Mouse (Mus musculus): ENCODE measurements around the gene Gsx1. TPM values are rescaled to one million over a fixed set of nuclear protein-coding genes. Genes with fewer than 3 reads are reported as not detected.

The Gsx1 gene
- polyA plus RNA-seq, 1 experiment from 2014 or later, result not detected

- Histone ChIP-seq H3K4me1 (replicated peaks; ENCODE audit: control insufficient read depth, insufficient read depth, low read length) (no peaks in the 10 kb centered on the region), H3K4me2 (replicated peaks; ENCODE audit: low read depth) (no peak overlapping the region), H3K9ac (ENCODE audit: low read depth, low read length) (no peak overlapping the region), H3K9me3 (ENCODE audit: control insufficient read depth) (no peaks in the 10 kb centered on the region), H3K27me3 (replicated peaks; ENCODE audit: control insufficient read depth, insufficient read depth, low read length) (peaks cover 79% of the 10 kb centered on the region), H3K36me3 (ENCODE audit: control insufficient read depth, insufficient read depth) (no peaks in the 10 kb centered on the region), H3K4me3 (ENCODE audit: low read depth, low read length) (no peak overlapping the region), H3K27ac (ENCODE audit: low read depth, low read length) (no peak overlapping the region)
- 2% methylated on average over 24 of the region's 24 CpGs for WGBS
- ATAC-seq, result no peak
- no peak for TF ChIP-seq CTCF (IDR thresholded peaks at IDR 0.05; ENCODE audit: low read depth)
Observed at GRCm38 (mm10) chr5:147191801-147192575, 3.5 kb downstream of the Gsx1 start.

- H3K9ac ChIP-seq (ENCODE audit: low read depth, low read length), result no peak overlapping the region
- 4% methylated on average over 9 of the region's 9 CpGs for WGBS
- H3K4me3 ChIP-seq (ENCODE audit: low read depth, low read length), result no peak overlapping the region
- no peaks in the 10 kb centered on the region for H3K9me3 ChIP-seq (ENCODE audit: control insufficient read depth)
- TF ChIP-seq CTCF (IDR thresholded peaks at IDR 0.05; ENCODE audit: low read depth), result no peak
- peaks cover 73% of the 10 kb centered on the region for H3K27me3 ChIP-seq (replicated peaks; ENCODE audit: control insufficient read depth, insufficient read depth, low read length)
- no peak overlapping the region for H3K27ac ChIP-seq (ENCODE audit: low read depth, low read length)
- ATAC-seq, result no peak
- H3K36me3 ChIP-seq (ENCODE audit: control insufficient read depth, insufficient read depth), result no peaks in the 10 kb centered on the region
- H3K4me2 ChIP-seq (replicated peaks; ENCODE audit: low read depth), result no peak overlapping the region
- H3K4me1 ChIP-seq (replicated peaks; ENCODE audit: control insufficient read depth, insufficient read depth, low read length), result no peaks in the 10 kb centered on the region
Observed at GRCm38 (mm10) chr5:147192576-147192960, 4.1 kb downstream of the Gsx1 start.

GRCm38 (mm10) chr5:147204905-147205304 is 16.4 kb downstream of the Gsx1 start:
- no peak for TF ChIP-seq CTCF (IDR thresholded peaks at IDR 0.05; ENCODE audit: low read depth)
- Histone ChIP-seq H3K4me1 (replicated peaks; ENCODE audit: control insufficient read depth, insufficient read depth, low read length) (no peaks in the 10 kb centered on the region), H3K9me3 (ENCODE audit: control insufficient read depth) (no peaks in the 10 kb centered on the region), H3K27me3 (replicated peaks; ENCODE audit: control insufficient read depth, insufficient read depth, low read length) (no peaks in the 10 kb centered on the region), H3K4me3 (ENCODE audit: low read depth, low read length) (no peak overlapping the region), H3K9ac (ENCODE audit: low read depth, low read length) (no peak overlapping the region), H3K36me3 (ENCODE audit: control insufficient read depth, insufficient read depth) (no peaks in the 10 kb centered on the region), H3K27ac (ENCODE audit: low read depth, low read length) (no peak overlapping the region), H3K4me2 (replicated peaks; ENCODE audit: low read depth) (no peak overlapping the region)
- no peak for ATAC-seq
- 19% methylated on average over 6 of the region's 6 CpGs for WGBS

- no peaks in the 10 kb centered on the region for H3K36me3 ChIP-seq (ENCODE audit: control insufficient read depth, insufficient read depth)
- H3K27ac ChIP-seq (ENCODE audit: low read depth, low read length), result no peak overlapping the region
- H3K4me2 ChIP-seq (replicated peaks; ENCODE audit: low read depth), result no peak overlapping the region
- no peak overlapping the region for H3K9ac ChIP-seq (ENCODE audit: low read depth, low read length)
- no peak for ATAC-seq
- no peaks in the 10 kb centered on the region for H3K4me1 ChIP-seq (replicated peaks; ENCODE audit: control insufficient read depth, insufficient read depth, low read length)
- H3K4me3 ChIP-seq (ENCODE audit: low read depth, low read length), result no peak overlapping the region
- H3K27me3 ChIP-seq (replicated peaks; ENCODE audit: control insufficient read depth, insufficient read depth, low read length), result no peaks in the 10 kb centered on the region
- no peaks in the 10 kb centered on the region for H3K9me3 ChIP-seq (ENCODE audit: control insufficient read depth)
- WGBS, result 93% methylated on average over 20 of the region's 20 CpGs
- no peak for TF ChIP-seq CTCF (IDR thresholded peaks at IDR 0.05; ENCODE audit: low read depth)
Observed at GRCm38 (mm10) chr5:147207852-147208251, 19.4 kb downstream of the Gsx1 start.

- Histone ChIP-seq H3K4me1 (replicated peaks; ENCODE audit: control insufficient read depth, insufficient read depth, low read length) (no peaks in the 10 kb centered on the region), H3K36me3 (ENCODE audit: control insufficient read depth, insufficient read depth) (no peaks in the 10 kb centered on the region), H3K4me2 (replicated peaks; ENCODE audit: low read depth) (no peak overlapping the region), H3K27ac (ENCODE audit: low read depth, low read length) (no peak overlapping the region), H3K9ac (ENCODE audit: low read depth, low read length) (no peak overlapping the region), H3K9me3 (ENCODE audit: control insufficient read depth) (no peaks in the 10 kb centered on the region), H3K4me3 (ENCODE audit: low read depth, low read length) (no peak overlapping the region), H3K27me3 (replicated peaks; ENCODE audit: control insufficient read depth, insufficient read depth, low read length) (no peaks in the 10 kb centered on the region)
- no peak for TF ChIP-seq CTCF (IDR thresholded peaks at IDR 0.05; ENCODE audit: low read depth)
- no peak for ATAC-seq
- WGBS, result 64% methylated on average over 2 of the region's 2 CpGs
Observed at GRCm38 (mm10) chr5:147208471-147208870, 20.0 kb downstream of the Gsx1 start.

- H3K27ac ChIP-seq (ENCODE audit: low read depth, low read length), result no peak overlapping the region
- peaks cover 43% of the 10 kb centered on the region for H3K27me3 ChIP-seq (replicated peaks; ENCODE audit: control insufficient read depth, insufficient read depth, low read length)
- no peak overlapping the region for H3K4me2 ChIP-seq (replicated peaks; ENCODE audit: low read depth)
- no peaks in the 10 kb centered on the region for H3K4me1 ChIP-seq (replicated peaks; ENCODE audit: control insufficient read depth, insufficient read depth, low read length)
- peak; percentile 95 for TF ChIP-seq CTCF (IDR thresholded peaks at IDR 0.05; ENCODE audit: low read depth)
- WGBS, result 15% methylated on average over 25 of the region's 25 CpGs
- no peaks in the 10 kb centered on the region for H3K9me3 ChIP-seq (ENCODE audit: control insufficient read depth)
- no peak overlapping the region for H3K9ac ChIP-seq (ENCODE audit: low read depth, low read length)
- H3K4me3 ChIP-seq (ENCODE audit: low read depth, low read length), result no peak overlapping the region
- ATAC-seq, result peak; percentile 58
- H3K36me3 ChIP-seq (ENCODE audit: control insufficient read depth, insufficient read depth), result no peaks in the 10 kb centered on the region
Observed at GRCm38 (mm10) chr5:147227354-147228112, 39.0 kb downstream of the Gsx1 start.

All from intestine, postnatal 0 days (tissue).